Mouse (Mus musculus) induced T-regulatory cell, adult 2 months (primary cell): ENCODE measurements around the gene Ncbp2.
A peak's percentile ranks its signal among the peaks of the same experiment; 100 is the strongest.
"Not testable (repeated sequence)": the region's sequence is repeated elsewhere in the genome, so short reads cannot be mapped to it uniquely, and the experiment has no call there.

Experiments used
- DNase-seq: peaks from one replicate; pipeline ENCODE4 v3.0.0-alpha.2; 2012; ENCODE audit warnings: low read depth

The Ncbp2 gene

GRCm38 (mm10) chr16:31935091-31935979 is 13.0 kb upstream of the Ncbp2 start:
- peak; percentile 52 for DNase-seq

DNA sequence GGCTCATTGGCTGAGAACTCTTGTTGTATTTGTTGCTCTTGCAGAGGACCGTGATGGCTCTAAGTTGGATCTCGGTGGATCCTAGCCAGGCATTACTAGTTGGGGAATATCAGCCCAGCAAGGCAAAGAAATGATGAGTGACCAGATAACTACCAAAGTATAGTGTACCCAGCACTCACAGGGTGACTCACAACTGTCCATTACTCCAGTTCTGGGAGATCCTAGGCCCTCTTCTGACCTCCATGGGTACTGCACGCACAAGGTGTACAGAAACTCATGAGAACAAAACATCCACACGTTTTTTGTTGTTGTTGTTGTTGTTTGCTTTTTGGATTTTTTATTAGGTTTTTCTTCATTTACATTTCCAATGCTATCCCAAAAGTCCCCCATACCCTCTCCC is 11.7 kb upstream of the Ncbp2 start:
- peak; percentile 36 for DNase-seq

GRCm38 (mm10) chr16:31938856-31939255 is 9.5 kb upstream of the Ncbp2 start:
- no peak for DNase-seq

- DNase-seq: peak; percentile 38
These were observed 7.7 kb upstream of the Ncbp2 start for GRCm38 (mm10) chr16:31940586-31940985.

DNA sequence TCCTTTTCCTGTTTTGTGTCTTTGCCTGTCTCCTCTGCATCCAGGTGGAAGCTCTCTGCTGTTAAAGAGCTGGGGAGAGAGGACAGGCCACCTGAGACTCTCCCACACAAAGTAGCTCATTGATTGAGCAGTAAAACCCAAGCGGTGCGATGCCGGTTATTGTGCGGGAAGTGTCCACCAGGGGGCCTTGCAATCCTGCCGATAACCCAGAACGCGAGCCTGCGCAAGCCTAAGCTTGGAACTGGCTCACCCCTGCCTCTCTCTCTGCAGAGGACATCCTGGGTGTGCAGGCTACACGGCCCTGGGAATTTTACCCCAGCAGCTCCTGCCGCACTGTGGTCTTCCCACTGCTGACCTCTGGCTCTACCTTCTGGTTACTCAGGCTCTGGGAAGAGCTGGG is 4.3 kb upstream of the Ncbp2 start:
- peak; percentile 87 for DNase-seq

- DNase-seq: no peak
These were observed 3.5 kb upstream of the Ncbp2 start for GRCm38 (mm10) chr16:31944698-31945255.

- DNase-seq: no peak
These were observed 2.9 kb upstream of the Ncbp2 start for GRCm38 (mm10) chr16:31945372-31945771.

- DNase-seq: not testable (repeated sequence)
These were observed 2.3 kb upstream of the Ncbp2 start for GRCm38 (mm10) chr16:31945986-31946385.

DNA sequence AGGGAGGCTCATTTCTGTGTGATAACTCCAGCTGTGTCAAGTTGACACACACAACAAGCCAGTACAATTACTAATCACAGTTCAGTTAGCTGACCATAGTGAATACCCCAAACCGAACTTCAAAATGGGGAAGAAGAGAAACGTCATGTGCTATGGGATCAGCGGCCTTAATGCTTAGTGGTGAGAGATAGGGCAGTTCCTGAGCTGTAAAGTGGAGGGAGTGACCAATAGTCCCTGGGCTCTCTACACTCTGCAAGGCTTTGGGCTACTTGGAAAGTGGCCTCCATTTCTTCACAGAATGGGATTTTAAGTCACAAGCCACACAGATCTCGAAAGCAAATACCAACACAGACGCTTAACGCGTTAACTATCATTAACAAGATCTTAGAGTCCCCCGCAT is 980 bp upstream of the Ncbp2 start:
- no peak for DNase-seq

DNA sequence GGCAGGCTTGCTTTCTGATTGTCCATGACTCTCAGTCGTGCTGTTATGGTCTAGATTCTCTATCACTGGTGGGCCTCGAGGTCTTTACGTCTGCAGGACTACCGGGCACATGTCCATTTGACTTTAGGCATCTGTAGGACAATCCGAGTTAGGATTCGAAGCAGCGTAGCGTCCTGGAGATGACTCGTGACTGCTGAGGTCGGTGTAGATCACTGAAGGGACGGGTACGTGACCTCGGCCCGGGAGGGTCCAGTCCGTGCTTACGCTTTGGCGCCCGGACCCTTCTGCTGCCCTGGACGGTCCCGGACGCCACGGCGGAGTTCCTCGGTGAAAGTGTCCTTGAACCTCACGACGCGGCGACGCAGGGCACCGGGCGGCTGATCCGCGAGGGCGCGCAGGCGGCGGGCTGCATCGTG is 404 bp upstream of the Ncbp2 start:
- no peak for DNase-seq

DNA sequence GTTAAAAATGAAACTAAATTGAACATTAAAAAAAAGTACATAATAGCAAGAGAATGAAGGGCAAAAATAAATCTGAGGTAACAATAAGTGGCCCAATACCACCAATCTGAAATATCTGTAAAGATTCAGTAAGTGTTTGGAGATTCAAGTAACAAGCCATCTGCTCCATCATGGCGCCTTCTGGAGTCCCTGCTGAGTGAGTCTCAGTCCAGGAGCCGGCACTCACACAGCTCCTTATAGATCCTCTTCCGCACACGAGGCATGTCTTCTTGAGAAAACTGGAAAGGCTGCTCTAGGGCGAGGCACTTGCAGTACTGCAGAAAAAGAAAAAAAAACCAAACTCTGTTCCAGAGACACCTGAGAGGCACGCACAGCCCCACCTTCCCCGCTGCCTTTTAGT is 14.9 kb downstream of the Ncbp2 start:
- no peak for DNase-seq

DNA sequence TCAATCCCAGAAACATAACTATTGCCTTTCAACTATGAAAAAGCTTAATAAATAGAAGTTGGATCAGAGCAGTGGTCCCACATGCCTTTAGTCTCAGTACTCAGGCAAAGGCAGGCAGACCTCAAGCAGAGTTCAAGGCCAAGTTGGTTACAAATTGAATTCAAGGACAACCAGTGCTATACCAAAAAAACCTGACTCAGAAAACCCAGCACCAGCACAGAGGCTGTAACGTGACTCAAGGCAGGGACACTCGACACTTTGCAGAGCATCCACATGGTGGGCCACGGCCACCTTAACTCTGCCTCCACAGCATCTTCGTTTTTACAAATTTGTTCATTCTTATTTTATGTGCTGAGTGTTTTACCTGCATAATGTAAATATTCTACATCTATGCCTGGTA is 26.9 kb downstream of the Ncbp2 start:
- no peak for DNase-seq

GRCm38 (mm10) chr16:31979501-31979900 is 31.2 kb downstream of the Ncbp2 start:
- no peak for DNase-seq

GRCm38 (mm10) chr16:31980946-31981345 is 32.6 kb downstream of the Ncbp2 start:
- DNase-seq: no peak

- peak; percentile 45 for DNase-seq
These were observed 43.7 kb downstream of the Ncbp2 start for GRCm38 (mm10) chr16:31992039-31992438.

DNA sequence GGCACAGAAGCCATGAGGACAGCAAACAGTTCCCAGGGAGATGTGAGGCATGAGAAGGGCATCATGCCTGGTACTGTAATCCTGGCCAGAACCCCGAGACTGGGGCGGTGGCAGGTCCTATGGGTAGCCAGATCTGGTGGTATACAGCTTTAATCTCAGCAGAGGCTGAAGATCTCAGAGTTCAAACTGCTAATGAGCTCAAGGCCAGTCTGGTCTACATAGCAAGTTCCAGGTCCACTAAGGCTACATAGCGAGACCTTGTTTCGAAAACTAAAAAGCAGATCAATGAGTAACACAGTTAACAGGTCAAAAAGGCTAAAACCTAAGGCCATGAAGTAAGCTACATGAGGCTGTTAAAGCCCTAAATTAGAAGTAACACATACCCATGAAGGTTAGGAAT is 44.9 kb downstream of the Ncbp2 start:
- no peak for DNase-seq

- DNase-seq: no peak
These were observed 45.6 kb downstream of the Ncbp2 start for GRCm38 (mm10) chr16:31993946-31994345.

- DNase-seq: no peak
These were observed 48.1 kb downstream of the Ncbp2 start for GRCm38 (mm10) chr16:31996371-31996770.

GRCm38 (mm10) chr16:32002509-32003477 is 54.5 kb downstream of the Ncbp2 start, which contains the start of gene Senp5:
TSS of gene Senp5 (minus strand) at chr16:32003287.
- peak; percentile 95 for DNase-seq

DNA sequence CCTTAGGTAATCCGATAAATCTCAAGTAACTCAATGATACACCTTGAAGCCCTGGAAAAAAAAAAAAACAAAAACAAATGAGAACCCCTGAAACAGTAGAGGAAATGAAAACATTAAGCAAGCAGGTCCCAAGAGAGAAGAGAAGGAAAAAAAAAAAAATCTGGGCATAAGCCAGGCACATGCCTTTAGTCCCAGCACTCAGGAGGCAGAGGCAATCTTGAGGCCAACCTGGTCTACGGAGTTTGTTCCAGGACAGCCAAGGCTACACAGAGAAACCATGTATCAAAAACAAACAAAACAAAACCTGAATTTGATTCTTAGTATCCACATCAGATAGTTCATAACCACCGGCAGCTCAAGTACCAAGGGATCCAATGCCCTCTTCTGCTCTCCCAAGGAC is 56.4 kb downstream of the Ncbp2 start:
- DNase-seq: no peak

DNA sequence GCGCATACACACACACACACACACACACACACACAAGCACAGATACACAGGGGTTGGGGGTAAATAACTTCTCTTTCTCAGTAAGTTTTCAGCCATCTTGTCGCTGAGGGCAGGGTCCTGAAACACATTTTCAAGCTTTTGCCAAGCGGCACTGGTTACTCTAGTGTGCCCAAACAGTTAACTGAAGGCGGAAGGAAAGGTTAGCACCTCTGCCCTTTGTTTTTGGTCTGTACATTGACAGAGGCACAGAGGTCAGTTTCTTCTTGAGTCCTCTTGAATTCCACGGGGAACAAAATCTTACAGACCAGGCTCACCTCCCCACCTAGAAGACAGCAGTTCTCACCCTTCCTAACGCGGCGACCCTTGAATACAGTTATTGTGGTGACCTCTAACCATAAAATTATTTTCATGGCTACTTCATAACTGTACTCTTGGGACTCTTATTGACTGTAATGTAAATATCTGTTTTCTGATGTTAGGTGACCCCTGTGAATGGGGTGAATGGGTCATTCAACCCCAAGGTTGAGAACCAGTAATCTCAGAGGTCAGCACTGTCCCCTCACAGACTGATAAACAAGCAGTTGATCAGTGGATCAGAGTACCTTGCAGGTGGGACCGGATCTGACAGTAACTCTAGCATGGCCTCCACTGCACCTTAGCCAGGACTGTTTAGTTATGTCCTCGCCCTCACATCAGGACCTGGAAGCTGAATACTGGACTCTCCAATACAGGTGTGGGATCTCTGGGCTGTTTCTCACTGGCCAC is 60.4 kb downstream of the Ncbp2 start:
- no peak for DNase-seq

- peak; percentile 47 for DNase-seq
These were observed 61.6 kb downstream of the Ncbp2 start for GRCm38 (mm10) chr16:32009913-32010312.
